Mouse (Mus musculus) embryo, embryonic 10 days (tissue): ENCODE data around the gene Fst.

Experiments used
- DNase-seq: peaks from one replicate; pipeline ENCODE4 v3.0.0-alpha.2; 2015; ENCODE audit warnings: low spot score

The Fst gene

DNA sequence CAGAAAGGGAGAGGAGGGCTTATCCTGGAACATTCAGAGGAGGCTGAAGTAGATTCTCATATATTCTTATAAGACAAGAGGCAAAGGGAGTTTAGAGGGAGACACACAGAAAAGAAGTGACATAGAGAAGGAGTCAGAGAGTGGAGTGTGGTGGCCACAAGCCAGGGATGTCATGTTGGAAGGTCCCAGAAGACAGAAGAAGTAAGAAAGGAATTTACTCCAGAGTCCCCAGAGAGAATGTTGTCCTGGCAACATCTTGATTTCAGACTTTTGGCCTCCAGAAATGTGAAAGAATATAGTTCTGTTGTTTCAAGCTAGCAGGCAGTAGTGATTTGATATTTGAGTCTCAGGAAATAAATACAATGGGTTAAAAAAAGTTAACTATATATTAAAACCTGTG lies 46.4 kb downstream of the Fst start:
- no peak for DNase-seq

DNA sequence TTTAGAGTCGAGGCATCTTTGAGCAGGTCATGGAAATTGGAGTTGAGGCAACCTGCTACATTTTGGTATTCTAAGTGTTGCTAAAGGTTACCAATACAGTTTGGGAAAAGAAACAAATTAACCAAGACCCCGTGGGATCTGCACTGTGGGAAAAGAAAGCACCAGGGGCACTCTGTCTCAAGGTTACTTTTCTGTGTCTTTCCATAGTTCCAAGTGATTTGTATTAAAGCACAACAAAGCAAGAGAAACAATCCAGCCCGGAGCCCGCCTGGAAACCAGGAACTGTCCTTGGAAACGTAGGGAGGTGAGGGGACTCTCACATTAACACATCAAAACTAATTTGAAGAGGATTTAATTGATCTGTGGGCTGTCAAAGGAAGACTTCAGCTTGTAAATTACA lies 51.9 kb downstream of the Fst start:
- no peak for DNase-seq

DNA sequence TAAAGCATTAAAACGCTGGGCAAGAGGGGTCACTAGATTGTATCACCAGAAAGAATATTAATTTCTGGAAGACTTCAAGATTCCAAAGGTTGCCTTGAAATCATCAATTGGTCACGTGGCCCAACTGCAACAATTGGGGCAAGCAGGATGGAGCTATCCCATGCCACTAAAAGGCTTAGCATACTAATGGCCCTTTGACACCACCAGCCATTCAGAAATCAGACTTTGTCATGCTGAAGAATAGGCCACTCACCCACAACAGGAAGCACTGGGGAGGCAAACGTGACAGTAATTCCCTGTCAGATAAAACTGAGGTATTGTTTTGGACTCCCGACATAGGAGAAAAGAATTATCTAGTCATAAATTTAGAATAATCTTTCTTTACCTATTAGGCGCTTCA lies 52.3 kb downstream of the Fst start:
- peak; percentile 70 for DNase-seq

DNA sequence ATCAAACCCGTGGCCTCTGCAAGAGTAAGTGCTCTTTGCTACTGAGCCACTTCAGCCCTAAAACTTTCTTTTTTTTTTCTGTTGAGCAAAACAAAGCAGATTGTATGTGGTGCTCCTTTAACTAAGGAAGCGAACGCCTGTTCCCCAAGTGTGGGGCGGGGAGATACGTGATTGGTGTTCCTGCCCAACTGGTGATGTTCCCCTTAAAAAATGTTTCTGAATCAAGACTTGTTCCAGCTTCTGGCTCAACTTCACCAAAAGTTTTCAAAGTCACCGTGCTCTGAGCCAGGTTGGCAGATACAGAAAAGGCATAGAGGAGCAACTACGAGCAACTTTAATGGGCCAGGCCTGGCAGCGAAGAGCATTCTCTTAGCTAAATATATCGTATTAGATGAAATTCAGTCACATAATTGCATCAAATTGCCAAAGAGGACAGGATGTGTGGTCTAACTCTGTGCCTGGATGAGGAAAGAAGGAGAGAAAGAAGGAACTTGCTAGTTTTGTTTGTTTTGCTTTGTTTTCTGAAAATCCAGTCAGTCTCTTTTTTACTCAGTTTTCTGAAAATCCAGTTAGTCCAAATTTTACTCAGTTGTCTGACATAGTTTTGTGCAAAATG lies 53.5 kb downstream of the Fst start:
- DNase-seq = no peak
